Mouse (Mus musculus) cerebellum, adult 2 months (tissue): Measurements from ENCODE around the gene Thsd7b. TPM values are rescaled to one million over a fixed set of nuclear protein-coding genes. Genes with fewer than 3 reads are reported as not detected.

Experiments used
- DNase-seq, 2 experiments: peaks; one replicate each; pipeline ENCODE4 v3.0.0; 2021
- H3K27ac ChIP-seq: fragments of 200-500 bp; 2 replicates; pipeline ENCODE4 v1.5.1; 2012; ENCODE audit warnings: low read length, control low read depth, inconsistent platforms; ENCODE audit not compliant: insufficient read depth
- H3K27me3 ChIP-seq: fragments of 200-500 bp; 2 replicates; pipeline ENCODE4 v1.6.1; 2012; ENCODE audit warnings: inconsistent platforms, mild to moderate bottlenecking, low read length, moderate library complexity; ENCODE audit not compliant: control insufficient read depth, insufficient read depth
- H3K4me1 ChIP-seq: fragments of 200-500 bp; 2 replicates; pipeline ENCODE4 v1.6.1; 2011; ENCODE audit warnings: low read length; ENCODE audit not compliant: control insufficient read depth, insufficient read depth
- H3K4me3 ChIP-seq: fragments of 200-500 bp; replicated peaks from 2 replicates; pipeline ENCODE3; 2011; ENCODE audit warnings: mild to moderate bottlenecking, low read depth, low read length, control low read depth; ENCODE audit not compliant: insufficient read depth
- CTCF ChIP-seq: fragments of 200-500 bp; IDR thresholded peaks from 2 replicates; pipeline ENCODE4 v1.5.1; 2011; ENCODE audit warnings: low read depth, mild to moderate bottlenecking, control low read depth, low read length, moderate library complexity, borderline replicate concordance; ENCODE audit not compliant: insufficient read depth
- POLR2A ChIP-seq: fragments of 200-500 bp; IDR thresholded peaks from 2 replicates; pipeline ENCODE4 v1.6.1; 2011; ENCODE audit warnings: low read length, control low read depth, borderline replicate concordance; ENCODE audit not compliant: insufficient read depth
- WGBS: fragments of 180-500 bp; shearing (Covaris S2); methylation state at CpG from one replicate; pipeline ENCODE4 v1.1.7; 2018; 5-methylcytosine and 5-hydroxymethylcytosine counted together
- polyA plus RNA-seq: library from polyadenylated mRNA; depleted of rRNA; stranded (reverse); fragments of >200 nt; gene quantifications from 2 replicates; pipeline ENCODE4 v1.2.3, GENCODE M21; 2012

Thsd7b gene
- polyA plus RNA-seq, 1 experiment, result 1.7 TPM

GRCm38 (mm10) chr1:129675878-129676277, 402.8 kb downstream of the Thsd7b start:
- no peak for DNase-seq
- H3K27me3 ChIP-seq, result no peaks in the 10 kb centered on the region
- TF ChIP-seq CTCF (no peak), POLR2A (no peak)
- H3K4me3 ChIP-seq, result no peak overlapping the region
- WGBS, result 94% methylated on average over 1 of the region's 1 CpGs
- no peak overlapping the region for H3K27ac ChIP-seq
- no peaks in the 10 kb centered on the region for H3K4me1 ChIP-seq

DNA sequence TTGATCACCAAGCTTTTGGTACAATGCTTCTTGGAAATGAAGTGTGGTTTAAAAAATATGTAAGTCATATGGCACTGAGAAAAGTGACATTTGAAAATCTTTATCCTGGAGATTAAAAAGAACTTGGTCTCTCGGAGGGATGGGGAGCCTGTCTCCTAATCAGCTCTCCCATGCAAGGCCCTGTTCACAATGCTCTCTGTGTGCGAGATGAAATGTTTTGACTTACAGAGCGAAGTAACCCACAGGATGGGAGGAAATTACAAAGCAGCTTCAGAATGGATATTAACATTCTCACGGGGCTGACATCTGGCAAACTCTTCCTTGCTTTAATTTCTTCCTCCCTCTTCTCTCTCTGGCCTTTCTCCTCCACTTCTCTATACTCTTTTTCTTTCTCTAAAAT, 405.7 kb downstream of the Thsd7b start:
- no peak for DNase-seq
- H3K27me3 ChIP-seq, result no peaks in the 10 kb centered on the region
- WGBS, result 57% methylated on average over 4 of the region's 4 CpGs
- no peak overlapping the region for H3K27ac ChIP-seq
- TF ChIP-seq POLR2A, result no peak
- no peak for TF ChIP-seq CTCF
- H3K4me1 ChIP-seq, result no peaks in the 10 kb centered on the region
- no peak overlapping the region for H3K4me3 ChIP-seq

DNA sequence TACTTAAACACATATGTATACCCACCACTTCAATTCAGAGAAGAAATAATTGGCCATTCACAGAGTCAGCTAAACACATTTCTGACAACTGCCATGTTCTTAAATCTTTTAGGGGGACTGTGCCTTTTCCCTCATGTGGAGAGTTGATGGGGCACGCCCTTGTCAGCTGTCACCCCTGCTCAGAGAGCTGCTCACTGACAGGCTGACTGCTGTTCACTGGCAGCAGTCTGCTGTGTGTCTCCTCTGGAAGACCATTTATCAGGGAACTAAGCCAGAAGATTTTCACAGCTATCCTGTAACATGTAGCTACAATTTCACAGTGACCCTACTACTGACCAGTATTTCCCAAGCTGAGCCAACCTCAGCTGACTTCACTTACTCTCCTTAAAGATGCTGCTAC, 432.6 kb downstream of the Thsd7b start:
- no peak for DNase-seq
- Histone ChIP-seq H3K4me3 (no peak overlapping the region), H3K4me1 (no peaks in the 10 kb centered on the region), H3K27me3 (no peaks in the 10 kb centered on the region), H3K27ac (no peak overlapping the region)
- TF ChIP-seq CTCF (no peak), POLR2A (no peak)
- 38% methylated on average over 1 of the region's 1 CpGs for WGBS

GRCm38 (mm10) chr1:129712706-129713105, 439.6 kb downstream of the Thsd7b start:
- TF ChIP-seq POLR2A, result no peak
- TF ChIP-seq CTCF, result no peak
- Histone ChIP-seq H3K4me3 (no peak overlapping the region), H3K27ac (no peak overlapping the region), H3K4me1 (no peaks in the 10 kb centered on the region), H3K27me3 (no peaks in the 10 kb centered on the region)
- 66% methylated on average over 3 of the region's 3 CpGs for WGBS
- no peak for DNase-seq

DNA sequence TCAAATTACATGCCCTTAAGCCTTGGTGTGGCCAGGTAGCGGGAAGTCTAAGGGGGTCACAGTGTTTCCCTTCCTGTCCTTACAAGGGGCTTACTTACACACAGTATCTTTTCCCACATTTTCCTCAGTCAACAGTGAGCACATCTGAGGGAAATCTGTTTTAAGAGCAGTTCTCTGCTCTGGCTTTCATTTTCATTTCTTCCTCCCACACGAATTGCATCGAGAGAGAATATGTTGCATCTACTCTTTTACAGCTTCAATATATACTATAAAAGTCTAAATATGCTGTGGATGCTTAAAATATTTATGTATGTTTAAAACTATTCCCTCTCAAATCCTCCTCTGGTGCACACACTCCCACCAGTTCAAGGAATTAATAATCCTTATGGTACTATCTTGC, 440.5 kb downstream of the Thsd7b start:
- TF ChIP-seq CTCF (no peak), POLR2A (no peak)
- no peak overlapping the region for H3K4me3 ChIP-seq
- no peaks in the 10 kb centered on the region for H3K27me3 ChIP-seq
- DNase-seq, result no peak
- no peaks in the 10 kb centered on the region for H3K4me1 ChIP-seq
- no peak overlapping the region for H3K27ac ChIP-seq
- WGBS, result 97% methylated on average over 3 of the region's 3 CpGs

DNA sequence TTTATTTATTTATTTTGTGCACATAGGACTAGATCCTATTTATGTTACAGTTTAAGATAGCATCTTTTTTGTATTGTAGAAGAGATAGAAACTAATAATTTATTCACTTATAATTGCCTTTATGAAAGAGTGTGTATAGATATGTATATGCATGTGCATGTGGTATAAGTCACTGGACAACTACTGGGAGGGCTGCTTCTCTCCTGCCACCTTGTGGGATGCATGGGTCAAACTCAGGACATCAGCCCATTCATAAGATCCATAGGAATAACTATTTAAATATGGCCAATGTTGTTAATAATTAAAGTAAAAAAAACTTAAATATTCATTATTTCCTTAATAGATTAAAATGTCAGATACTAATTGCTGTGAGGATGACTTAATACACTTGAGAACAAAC, 446.5 kb downstream of the Thsd7b start:
- no peaks in the 10 kb centered on the region for H3K4me1 ChIP-seq
- H3K4me3 ChIP-seq, result no peak overlapping the region
- no peak overlapping the region for H3K27ac ChIP-seq
- no peaks in the 10 kb centered on the region for H3K27me3 ChIP-seq
- DNase-seq, result no peak
- no peak for TF ChIP-seq POLR2A
- TF ChIP-seq CTCF, result peak; percentile 17; the same call in 1 of the 2 replicates

- no peak overlapping the region for H3K4me3 ChIP-seq
- TF ChIP-seq CTCF (no peak), POLR2A (no peak)
- no peak overlapping the region for H3K27ac ChIP-seq
- H3K4me1 ChIP-seq, result no peaks in the 10 kb centered on the region
- 38% methylated on average over 2 of the region's 2 CpGs for WGBS
- no peak for DNase-seq
- no peaks in the 10 kb centered on the region for H3K27me3 ChIP-seq
These were observed 458.9 kb downstream of the Thsd7b start for GRCm38 (mm10) chr1:129731991-129732390.

DNA sequence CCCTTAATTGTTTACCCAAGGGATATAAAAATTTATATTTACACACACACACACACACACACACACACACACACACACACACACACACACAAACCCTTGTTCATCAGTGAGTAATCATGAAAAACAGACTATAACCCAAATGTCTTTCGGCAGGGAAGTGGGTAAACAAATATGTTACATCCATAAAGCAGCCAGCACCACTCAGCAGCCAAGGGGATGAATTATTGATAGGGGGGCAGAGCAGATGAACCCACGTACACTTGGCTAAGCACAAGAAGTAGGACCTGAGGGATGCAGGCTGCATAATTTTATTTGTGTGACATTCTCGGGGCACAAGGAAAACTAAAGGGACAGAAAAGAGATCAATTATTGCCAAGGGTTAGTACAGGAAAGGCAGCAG, 474.5 kb downstream of the Thsd7b start:
- Histone ChIP-seq H3K27ac (no peak overlapping the region), H3K27me3 (no peaks in the 10 kb centered on the region), H3K4me3 (no peak overlapping the region), H3K4me1 (no peaks in the 10 kb centered on the region)
- 75% methylated on average over 3 of the region's 3 CpGs for WGBS
- no peak for DNase-seq
- no peak for TF ChIP-seq CTCF
- no peak for TF ChIP-seq POLR2A
